Mouse (Mus musculus): ENCODE data around the gene Rerg.

GRCm38 (mm10) chr6:137125006-137125405 lies 45.3 kb downstream of the Rerg start:
- no peak for TF ChIP-seq CTCF (IDR thresholded peaks at IDR 0.05; ENCODE audit: low read depth, low read length)
- TF ChIP-seq TAL1 (conservative IDR thresholded peaks at IDR 0.05; ENCODE audit: low read depth, low read length) = no peak
- no peak for TF ChIP-seq POLR2AphosphoS5 (IDR thresholded peaks at IDR 0.05; ENCODE audit: insufficient replicate concordance, low read depth, low read length)
- TF ChIP-seq GATA2 (IDR thresholded peaks at IDR 0.05; ENCODE audit: borderline replicate concordance, low read depth, low read length) = no peak

All from G1E (cell line).